Mouse (Mus musculus) cerebellum, adult 9-10 months (tissue): ENCODE data around the gene Bcar3.

Experiments used
- DNase-seq: peaks from one replicate; pipeline ENCODE4 v3.0.0; 2022

Bcar3 gene

GRCm38 (mm10) chr3:122518231-122518736 lies 224.3 kb downstream of the Bcar3 start:
- no peak for DNase-seq

GRCm38 (mm10) chr3:122519082-122519481 lies 225.1 kb downstream of the Bcar3 start:
- DNase-seq = no peak

DNA sequence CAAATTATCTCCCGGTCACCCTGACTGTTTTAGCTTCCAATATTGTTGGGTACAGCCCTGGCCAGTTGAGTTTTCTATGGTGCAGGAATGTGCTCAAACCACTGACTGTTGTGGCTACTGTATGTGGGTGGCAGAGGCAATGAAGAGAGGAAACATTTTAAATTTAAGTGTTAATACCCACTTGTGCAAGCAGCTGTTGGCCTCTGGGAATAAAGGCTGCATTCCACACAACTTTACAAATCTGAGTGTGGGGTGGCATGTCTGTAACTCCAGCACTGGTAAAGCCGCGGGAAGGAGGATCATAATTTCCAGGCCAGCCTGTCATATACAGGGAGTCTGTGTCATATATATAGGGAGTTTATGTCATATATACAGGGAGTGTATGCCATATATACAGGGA lies 226.4 kb downstream of the Bcar3 start:
- DNase-seq = no peak

DNA sequence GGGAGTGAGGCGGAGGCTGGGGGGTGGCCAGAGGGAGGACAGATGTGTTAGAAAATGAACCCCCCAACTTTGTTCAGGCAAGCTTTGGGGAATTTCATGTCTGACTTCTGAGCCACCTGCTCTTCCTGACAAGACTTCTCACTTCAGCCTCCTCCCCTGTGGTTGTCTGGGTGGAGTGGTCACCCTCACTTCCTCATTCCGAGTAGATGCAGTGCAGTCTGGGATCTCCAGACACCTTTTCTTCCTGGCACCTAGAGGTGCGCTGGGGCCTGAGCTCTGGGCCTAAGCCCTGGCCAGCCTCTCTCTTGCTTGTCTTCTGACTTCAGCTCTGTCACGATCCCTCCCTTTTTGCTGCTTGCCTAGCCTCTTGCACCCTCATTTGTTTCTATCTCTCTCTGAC lies 226.9 kb downstream of the Bcar3 start:
- DNase-seq = no peak

- no peak for DNase-seq
Observed at GRCm38 (mm10) chr3:122521294-122521693, 227.4 kb downstream of the Bcar3 start.

GRCm38 (mm10) chr3:122528477-122528876 lies 234.5 kb downstream of the Bcar3 start:
- no peak for DNase-seq

DNA sequence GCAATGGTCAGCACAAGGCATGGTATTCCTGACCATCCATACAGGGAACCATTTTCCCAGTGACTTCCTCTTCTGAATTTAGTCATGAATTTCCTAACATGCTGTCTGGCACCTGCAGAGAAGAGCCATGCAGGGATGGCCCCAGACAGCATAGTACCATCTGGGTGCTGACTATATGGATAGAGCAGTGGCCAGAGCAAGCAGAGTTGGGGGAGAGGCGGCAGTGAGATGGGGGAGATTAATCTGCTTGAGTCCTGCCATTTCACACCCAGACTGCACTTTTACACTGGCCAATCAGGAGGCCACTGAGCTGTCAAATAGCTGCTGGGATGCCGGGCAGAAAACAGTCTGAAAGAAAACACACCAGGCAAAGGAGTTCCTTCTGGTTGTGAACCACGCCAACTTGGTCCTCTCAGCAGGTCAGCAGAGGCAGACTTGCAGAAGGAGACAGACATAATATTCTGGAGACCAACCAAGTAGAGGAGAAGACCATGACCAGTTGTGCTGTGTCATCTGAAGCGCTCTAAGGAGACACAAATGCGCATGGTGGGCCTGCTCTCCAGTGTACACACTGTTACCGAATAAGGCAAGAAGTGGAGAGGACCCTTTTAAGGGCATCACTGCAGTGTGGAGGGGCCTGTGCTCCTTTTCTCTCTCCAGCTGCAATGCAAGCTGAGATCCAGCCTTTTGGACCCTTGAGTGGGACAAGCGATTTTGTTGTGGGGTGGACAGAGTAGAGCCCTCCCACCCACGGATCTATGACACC lies 242.2 kb downstream of the Bcar3 start:
- DNase-seq = no peak

GRCm38 (mm10) chr3:122538851-122539250 lies 244.9 kb downstream of the Bcar3 start:
- DNase-seq = no peak

DNA sequence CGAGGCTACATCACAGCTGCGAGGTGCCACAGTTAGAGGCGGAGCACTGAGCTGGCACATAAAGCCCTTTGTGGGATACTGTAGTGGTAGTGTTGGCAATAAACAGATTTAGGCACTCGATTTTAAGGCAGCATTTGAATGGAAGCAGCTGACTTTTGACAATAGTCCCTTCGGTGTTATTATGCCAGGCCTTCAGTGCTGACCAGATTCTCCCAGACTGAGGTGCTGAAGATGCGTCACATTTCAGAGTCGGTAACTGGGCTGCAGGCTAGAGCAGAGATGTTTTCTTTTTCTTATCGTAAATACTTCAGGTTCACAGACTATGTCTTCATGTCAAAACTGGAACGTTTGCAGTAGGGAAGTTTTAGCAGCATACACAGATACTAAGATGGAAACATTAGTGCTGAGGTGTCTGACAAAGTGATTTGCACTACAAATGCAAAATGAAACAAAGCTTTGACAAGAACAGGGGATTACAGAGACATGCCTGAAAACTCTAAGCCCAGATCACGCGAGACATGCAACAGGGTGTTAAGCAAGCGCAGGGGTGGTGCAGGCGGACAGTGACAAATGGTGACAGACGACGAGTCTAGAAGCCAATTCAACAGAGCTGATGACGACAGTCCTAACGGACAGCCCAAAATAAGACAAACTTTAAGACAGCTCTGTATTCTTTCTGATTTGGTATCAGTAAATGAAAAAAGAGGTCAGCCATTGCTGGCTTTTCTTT lies 246.2 kb downstream of the Bcar3 start:
- DNase-seq = no peak

DNA sequence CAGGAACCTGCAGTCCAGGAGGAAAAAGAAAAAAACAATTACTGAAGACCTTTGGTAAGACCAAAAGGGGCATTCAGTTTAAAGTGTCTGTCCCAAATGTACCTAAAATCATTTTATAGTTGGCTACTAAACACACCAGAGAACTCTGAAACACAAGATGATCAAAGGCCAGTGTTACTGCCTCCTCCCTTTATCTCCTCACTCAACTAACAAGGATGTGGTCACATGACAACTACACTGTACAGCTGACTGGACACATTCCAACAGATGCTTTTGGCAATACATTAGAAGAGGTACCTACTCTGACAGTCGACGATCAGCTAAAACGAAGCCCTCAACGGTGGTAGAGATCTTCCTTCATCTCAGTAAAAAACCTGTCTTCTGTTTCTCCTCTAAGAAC lies 247.0 kb downstream of the Bcar3 start:
- no peak for DNase-seq

GRCm38 (mm10) chr3:122545346-122545745 lies 251.4 kb downstream of the Bcar3 start:
- no peak for DNase-seq

DNA sequence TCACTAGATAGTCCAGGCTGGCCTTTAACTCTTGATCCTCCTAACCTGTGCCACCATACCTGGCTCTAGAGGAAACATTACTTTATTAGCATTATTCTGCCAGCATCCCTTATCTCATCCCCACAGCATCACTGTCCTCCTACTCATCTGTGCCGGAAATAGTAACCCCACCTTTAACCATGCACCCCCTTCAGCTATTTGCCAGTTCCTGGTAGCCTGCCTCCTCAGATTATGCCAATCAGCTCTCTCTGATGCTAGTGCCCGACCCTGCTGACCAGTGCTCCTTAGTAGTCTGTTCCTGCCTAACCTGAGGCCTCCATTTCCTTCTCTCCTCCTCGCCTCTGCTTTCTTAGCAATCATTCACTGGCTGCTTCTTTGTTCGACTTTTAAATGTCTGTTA lies 253.5 kb downstream of the Bcar3 start:
- no peak for DNase-seq

DNA sequence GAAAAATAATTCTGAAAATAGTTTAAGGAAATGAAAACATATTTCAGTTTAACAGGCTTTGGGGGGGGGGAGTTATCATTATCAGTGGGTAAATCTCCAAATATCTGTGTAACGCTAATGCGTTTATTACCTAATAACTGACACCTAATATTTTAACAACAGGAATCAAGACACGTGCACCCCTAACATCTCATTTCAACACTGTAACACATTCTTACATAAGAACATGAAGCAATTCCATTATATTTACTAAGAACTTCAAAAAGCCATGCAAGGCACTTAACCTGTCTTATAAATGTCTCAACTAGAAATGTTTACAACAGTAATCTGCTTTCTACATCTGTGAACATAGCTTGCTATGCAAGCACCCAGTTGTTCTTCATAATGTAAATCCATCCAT lies 257.2 kb downstream of the Bcar3 start:
- DNase-seq = no peak

DNA sequence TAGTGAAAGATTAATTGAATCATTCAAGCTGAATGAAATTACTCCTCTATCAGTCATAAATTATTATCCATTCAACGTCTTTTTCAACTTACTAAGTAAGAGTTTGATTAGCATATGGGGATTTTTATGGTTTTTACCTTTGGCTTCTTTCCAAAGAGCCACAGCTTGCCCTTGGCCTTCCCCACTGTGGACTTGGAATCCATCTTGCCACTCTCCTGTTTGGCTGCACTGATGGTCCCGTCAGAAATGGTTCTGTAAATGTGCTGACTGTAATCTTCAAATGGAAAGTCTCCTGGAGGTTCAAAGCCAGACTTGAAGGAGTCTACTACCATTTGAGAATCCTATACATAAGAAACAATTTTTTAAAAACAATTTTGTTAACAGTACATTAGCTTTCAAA lies 263.8 kb downstream of the Bcar3 start:
- peak; percentile 3 for DNase-seq

- DNase-seq = no peak
Observed at GRCm38 (mm10) chr3:122565285-122565684, 271.3 kb downstream of the Bcar3 start.

GRCm38 (mm10) chr3:122566112-122566511 lies 272.2 kb downstream of the Bcar3 start:
- no peak for DNase-seq

DNA sequence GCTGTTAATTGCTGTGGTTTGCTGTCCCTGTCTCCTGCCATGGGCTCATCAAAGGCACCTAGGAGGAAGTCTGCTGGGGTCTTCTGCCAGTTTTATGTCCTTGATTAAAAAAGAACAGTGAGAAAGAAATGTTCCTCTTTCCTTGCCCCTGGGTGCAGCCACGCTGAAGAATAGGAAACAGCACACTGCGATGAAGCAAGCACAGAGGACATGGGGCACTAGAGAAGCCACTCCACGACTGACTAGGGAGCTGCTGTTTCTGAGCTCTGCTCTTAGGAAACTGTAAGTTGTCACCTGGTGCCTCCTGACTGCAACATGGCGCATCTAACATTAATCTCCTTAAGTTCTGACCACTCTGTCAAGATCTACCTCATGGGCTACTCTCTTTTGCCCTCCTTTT lies 272.6 kb downstream of the Bcar3 start:
- DNase-seq = no peak

GRCm38 (mm10) chr3:122573426-122574286 lies 279.7 kb downstream of the Bcar3 start:
- DNase-seq = no peak

GRCm38 (mm10) chr3:122574921-122575320 lies 281.0 kb downstream of the Bcar3 start:
- DNase-seq = no peak

DNA sequence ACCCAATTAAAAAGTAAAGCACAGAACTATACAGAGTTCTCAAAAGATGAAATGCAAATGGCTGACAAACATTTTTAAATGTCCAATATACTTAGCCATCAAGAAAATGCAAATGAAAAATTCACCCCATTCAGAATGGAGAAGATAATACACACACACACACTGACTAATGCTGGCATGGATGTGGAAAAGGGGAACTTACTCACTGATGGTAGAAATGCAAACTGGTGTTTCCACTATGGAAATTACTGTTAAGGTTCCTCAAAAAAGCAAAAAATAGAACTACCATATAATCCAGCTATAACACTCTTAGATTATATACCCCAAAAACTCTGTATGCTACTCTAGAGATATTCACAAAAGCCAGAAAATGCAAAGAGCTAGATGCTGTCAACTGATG lies 283.4 kb downstream of the Bcar3 start:
- DNase-seq = no peak
